Mouse (Mus musculus) cerebellum, adult 9-10 months (tissue): Measurements from ENCODE around the gene Rad9a.

Source experiments
- DNase-seq: peaks from one replicate; pipeline ENCODE4 v3.0.0; 2022

The Rad9a gene

GRCm38 (mm10) chr19:4217855-4218254, 16.4 kb upstream of the Rad9a start:
- DNase-seq = no peak

- DNase-seq = no peak
Observed at GRCm38 (mm10) chr19:4217140-4217539, 15.7 kb upstream of the Rad9a start.

GRCm38 (mm10) chr19:4216041-4216685, 14.7 kb upstream of the Rad9a start:
- no peak for DNase-seq

GRCm38 (mm10) chr19:4215451-4215840, 14.0 kb upstream of the Rad9a start:
- DNase-seq = no peak

GRCm38 (mm10) chr19:4214771-4215450, 13.4 kb upstream of the Rad9a start:
- DNase-seq = no peak

- DNase-seq = no peak
Observed at GRCm38 (mm10) chr19:4214071-4214770, 12.8 kb upstream of the Rad9a start, which contains the start of the genes Clcf1 and AC109138.7. TSS of gene Clcf1 (plus strand) at chr19:4214238. TSS of gene AC109138.7 (plus strand) at chr19:4214357.

- no peak for DNase-seq
Observed at GRCm38 (mm10) chr19:4213524-4213974, 12.1 kb upstream of the Rad9a start.

GRCm38 (mm10) chr19:4211891-4212588, 10.6 kb upstream of the Rad9a start:
- no peak for DNase-seq

GRCm38 (mm10) chr19:4208563-4208962, 7.1 kb upstream of the Rad9a start:
- DNase-seq = no peak

GRCm38 (mm10) chr19:4206971-4207370, 5.5 kb upstream of the Rad9a start:
- DNase-seq = peak; percentile 81

- DNase-seq = no peak
Observed at GRCm38 (mm10) chr19:4204889-4205288, 3.4 kb upstream of the Rad9a start.

- no peak for DNase-seq
Observed at GRCm38 (mm10) chr19:4203604-4204326, 2.3 kb upstream of the Rad9a start.

GRCm38 (mm10) chr19:4203148-4203547, 1.7 kb upstream of the Rad9a start:
- no peak for DNase-seq

- no peak for DNase-seq
Observed at GRCm38 (mm10) chr19:4202149-4202548, 687 bp upstream of the Rad9a start.

GRCm38 (mm10) chr19:4197180-4197579, 4.3 kb downstream of the Rad9a start:
- no peak for DNase-seq

- peak; percentile 53 for DNase-seq
Observed at GRCm38 (mm10) chr19:4196548-4196947, 4.9 kb downstream of the Rad9a start.

- DNase-seq = no peak
Observed at GRCm38 (mm10) chr19:4196048-4196447, 5.4 kb downstream of the Rad9a start.

GRCm38 (mm10) chr19:4194776-4195650, 6.4 kb downstream of the Rad9a start:
- peak; percentile 91 for DNase-seq

- DNase-seq = peak; percentile 61
Observed at GRCm38 (mm10) chr19:4194021-4194724, 7.3 kb downstream of the Rad9a start.

- peak; percentile 64 for DNase-seq
Observed at GRCm38 (mm10) chr19:4193129-4193528, 8.3 kb downstream of the Rad9a start.
